Mouse (Mus musculus) leukemia stem cell, adult 10-12 weeks (primary cell): ENCODE data around the gene Zfp120. TPM values are rescaled to one million over a fixed set of nuclear protein-coding genes. Genes with fewer than 3 reads are reported as not detected.

Experiments used
- polyA plus RNA-seq: library from polyadenylated mRNA; stranded (reverse); fragments of >175 nt; gene quantifications from 2 replicates; pipeline ENCODE4 v1.2.3, GENCODE M21; 2012; ENCODE audit warnings: low replicate concordance

Gene Zfp120
- polyA plus RNA-seq: 0.15 TPM in 1 of 2 replicates, not detected in the other

GRCm38 (mm10) chr2:150136435-150136897, at the start of gene Zfp120:
Zfp120 (minus strand) TSS chr2:150136708.

GRCm38 (mm10) chr2:150181570-150181999, 45.1 kb upstream of the Zfp120 start, which contains the start of gene Gm14139:
Gm14139 (plus strand) TSS chr2:150181755.

GRCm38 (mm10) chr2:150179579-150179978, 43.1 kb upstream of the Zfp120 start, which contains the start of gene Gm10770:
Gm10770 (minus strand) TSS chr2:150179679.

Other genes with a start within 250 kb of the Zfp120 start
- not detected in 2 replicates for gene Gm10770, start 43.0 kb upstream of the Zfp120 start, polyA plus RNA-seq
- not detected in 2 replicates for gene Gm14139, start 45.0 kb upstream of the Zfp120 start, polyA plus RNA-seq
- not detected in 2 replicates for gene Zfp937, start 81.4 kb upstream of the Zfp120 start, polyA plus RNA-seq
- gene Gm21994, start 118.9 kb upstream of the Zfp120 start, polyA plus RNA-seq: not detected in 2 replicates
- not detected in 2 replicates for gene Gm14124, start 120.8 kb upstream of the Zfp120 start, polyA plus RNA-seq
- not detected in 2 replicates for gene Gm10130, start 187.0 kb upstream of the Zfp120 start, polyA plus RNA-seq
- not detected in 2 replicates for gene 3300002I08Rik, start 226.1 kb upstream of the Zfp120 start, polyA plus RNA-seq